Mouse (Mus musculus) heart, adult 2 months (tissue): ENCODE results near the gene Abr. TPM values are rescaled to one million over a fixed set of nuclear protein-coding genes. Genes with fewer than 3 reads are reported as not detected.

Experiments
- DNase-seq, 2 experiments: peaks; one replicate each; pipeline ENCODE4 v3.0.0; 2021
- H3K27ac ChIP-seq: fragments of 200-600 bp; 2 replicates; pipeline ENCODE4 v1.8.1; 2022
- H3K27me3 ChIP-seq: fragments of 200-500 bp; 2 replicates; pipeline ENCODE4 v1.6.1; 2012; ENCODE audit warnings: mild to moderate bottlenecking, low read length, inconsistent platforms, mixed read lengths; ENCODE audit not compliant: control insufficient read depth, insufficient read depth
- H3K36me3 ChIP-seq: fragments of 200-500 bp; 2 replicates; pipeline ENCODE4 v1.6.1; 2012; ENCODE audit warnings: low read length, inconsistent platforms; ENCODE audit not compliant: control insufficient read depth, insufficient read depth
- H3K4me1 ChIP-seq: fragments of 200-500 bp; 2 replicates; pipeline ENCODE4 v1.6.1; 2011; ENCODE audit warnings: low read length; ENCODE audit not compliant: control insufficient read depth, insufficient read depth
- H3K4me3 ChIP-seq: fragments of 200-600 bp; 2 replicates; pipeline ENCODE4 v1.8.1; 2022
- H3K79me2 ChIP-seq: fragments of 200-500 bp; replicated peaks from 2 replicates; pipeline ENCODE4 v1.6.1; 2012; ENCODE audit warnings: mild to moderate bottlenecking, inconsistent platforms, low read length, moderate library complexity, mixed read lengths; ENCODE audit not compliant: control insufficient read depth, insufficient read depth
- H3K9ac ChIP-seq: fragments of 200-500 bp; 2 replicates; pipeline ENCODE4 v1.6.1; 2012; ENCODE audit warnings: low read depth, mild to moderate bottlenecking, control low read depth, inconsistent platforms, low read length, mixed read lengths
- CTCF ChIP-seq: fragments of 200-600 bp; IDR thresholded peaks from 2 replicates; pipeline ENCODE4 v1.8.1; 2022; ENCODE audit warnings: antibody characterized with exemption, mild to moderate bottlenecking, moderate library complexity
- EP300 ChIP-seq: fragments of 200-500 bp; IDR thresholded peaks from 2 replicates; pipeline ENCODE4 v1.6.1; 2011; ENCODE audit warnings: low read depth, low read length, control low read depth; ENCODE audit not compliant: insufficient read depth
- POLR2A ChIP-seq: fragments of 200-500 bp; IDR thresholded peaks from 2 replicates; pipeline ENCODE4 v1.6.1; 2011; ENCODE audit warnings: mild to moderate bottlenecking, low read depth, low read length, control low read depth; ENCODE audit not compliant: insufficient read depth
- WGBS: fragments of 180-500 bp; shearing (Covaris S2); methylation state at CpG from one replicate; pipeline ENCODE4 v1.1.7; 2018; 5-methylcytosine and 5-hydroxymethylcytosine counted together
- intact Hi-C: fragments of 180-260 bp; cut with DNase I; formaldehyde crosslinking; loops from one replicate; pipeline ENCODE4 v1.15.1; 2025
- polyA plus RNA-seq: library from polyadenylated mRNA; depleted of rRNA; stranded (reverse); fragments of >200 nt; gene quantifications from 2 replicates; pipeline ENCODE4 v1.2.3, GENCODE M21; 2012
- total RNA-seq, 2 experiments: library from RNA; stranded (reverse); gene quantifications; 2 replicates each; pipeline ENCODE4 v1.2.3; 2021

Gene Abr
- total and polyA plus RNA-seq, 3 experiments, result 23.4 to 32.2 (median 26.6) TPM

- no peak overlapping the region for H3K4me3 ChIP-seq
- intact Hi-C loops, result no loop called here
These were observed 125.9 kb downstream of the Abr start for GRCm38 (mm10) chr11:76496086-76496771.

DNA sequence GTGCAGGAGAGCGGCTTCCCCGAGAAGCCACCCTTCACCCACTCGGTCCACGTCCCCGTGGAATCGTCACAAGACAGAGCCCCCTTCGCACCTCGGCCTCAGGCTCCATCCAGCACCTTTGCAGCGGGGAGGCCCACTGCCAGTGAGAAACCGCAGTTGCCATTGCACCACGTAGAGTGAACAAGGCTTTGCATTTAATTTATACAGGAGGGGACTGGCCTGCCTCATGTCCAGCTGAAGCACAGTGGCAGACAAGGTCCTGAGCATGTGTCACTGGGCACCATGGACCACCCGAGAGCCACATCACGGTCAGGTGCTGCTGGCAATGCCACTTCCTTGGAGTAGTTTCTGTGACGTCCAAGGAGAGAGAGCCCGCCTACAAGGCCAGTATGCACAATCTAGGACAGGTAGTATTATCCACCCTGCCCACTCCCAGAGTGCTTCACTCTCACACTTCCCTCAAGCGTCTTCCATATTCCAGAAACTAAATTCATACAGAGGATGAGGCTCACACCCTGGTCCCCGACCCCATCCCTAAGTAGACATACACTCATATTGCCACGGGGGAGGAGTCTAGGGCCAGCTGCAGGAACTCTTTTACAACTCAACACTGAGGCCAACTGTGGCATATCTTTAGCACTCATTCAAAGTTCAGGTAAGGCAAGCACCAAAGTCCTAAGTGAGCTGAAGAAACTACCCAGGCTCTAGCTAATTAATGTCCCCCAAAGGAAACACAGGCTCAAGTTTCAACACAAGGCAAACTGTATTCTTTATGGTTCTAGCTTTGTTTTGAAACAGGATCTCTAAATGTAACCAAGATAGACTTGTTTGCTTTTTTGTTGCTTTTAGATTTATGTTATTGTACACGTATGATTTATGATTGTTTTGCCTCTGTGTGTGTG lies 126.7 kb downstream of the Abr start:
- Histone ChIP-seq H3K36me3 (no peaks in the 10 kb centered on the region), H3K9ac (peak overlapping the region; percentile 90), H3K27me3 (no peaks in the 10 kb centered on the region), H3K79me2 (no peaks in the 10 kb centered on the region), H3K4me3 (peak overlapping the region; percentile 80), H3K4me1 (peaks cover 43% of the 10 kb centered on the region), H3K27ac (peak overlapping the region; percentile 99)
- intact Hi-C loops, result loop anchor here (1.0 kb wide), 1 partner anchor 39 kb away; no protein-coding TSS in a partner anchor
- 17% methylated on average over 19 of the region's 19 CpGs for WGBS
- DNase-seq, result no peak
- TF ChIP-seq CTCF (no peak), EP300 (no peak), POLR2A (no peak)

More at GRCm38 (mm10) chr11:76496086-76496771, 125.9 kb downstream of the Abr start:
- no peaks in the 10 kb centered on the region for H3K79me2 ChIP-seq
- peaks cover 39% of the 10 kb centered on the region for H3K4me1 ChIP-seq
- peak in 1 of 2 experiments; percentile 52 for DNase-seq
- 83% methylated on average over 6 of the region's 6 CpGs for WGBS
- no peaks in the 10 kb centered on the region for H3K27me3 ChIP-seq
- no peak overlapping the region for H3K9ac ChIP-seq
- H3K27ac ChIP-seq, result peak overlapping the region; percentile 11; the same call in 1 of the 2 replicates
- no peaks in the 10 kb centered on the region for H3K36me3 ChIP-seq
- TF ChIP-seq EP300, result peak; percentile 42; the same call in 1 of the 2 replicates
- TF ChIP-seq CTCF, result peak; percentile 69
- TF ChIP-seq POLR2A, result no peak

DNA sequence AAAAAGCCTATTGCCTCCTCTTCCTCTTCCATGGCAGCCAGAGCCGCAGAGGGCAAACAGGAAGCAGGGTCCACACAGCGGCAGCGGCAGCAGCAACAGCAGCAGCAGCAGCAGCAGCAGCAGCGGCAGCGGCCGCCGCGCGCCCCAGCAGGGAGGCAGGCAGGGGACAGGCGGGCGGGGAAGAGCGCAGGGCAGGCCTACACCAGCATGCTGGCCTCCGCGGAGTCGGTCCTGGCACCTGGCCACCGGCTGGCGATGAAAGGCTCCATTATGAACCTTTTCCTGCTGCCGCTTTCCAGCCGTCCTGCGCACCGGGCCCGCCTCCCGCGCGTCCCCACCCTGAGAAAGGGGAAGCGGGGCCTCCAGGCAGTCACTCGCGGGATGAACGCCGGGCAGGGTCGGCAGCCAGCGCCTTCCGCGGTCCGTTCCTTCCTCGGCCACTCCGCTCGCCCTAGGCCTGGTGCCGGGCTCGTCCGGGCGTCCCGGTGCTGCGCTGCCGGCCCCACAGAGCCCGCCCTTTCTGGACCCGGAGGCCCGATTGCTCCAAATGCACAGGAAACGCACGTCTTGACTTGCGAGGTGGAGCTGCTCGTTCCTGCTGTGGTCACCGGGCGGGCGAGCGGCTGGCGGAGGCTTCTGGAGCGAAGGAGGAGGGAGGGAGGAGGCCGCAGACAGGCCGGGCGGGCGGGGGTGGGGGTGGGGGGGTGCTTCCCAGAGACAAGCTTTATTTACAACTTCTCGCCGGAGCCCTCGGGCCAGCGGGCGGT lies 127.6 kb downstream of the Abr start:
- 0 out of 2 replicates have a peak, but pooled peaks cover under 1% of the 10 kb centered on the region for H3K79me2 ChIP-seq
- peaks cover 46% of the 10 kb centered on the region for H3K4me1 ChIP-seq
- H3K27me3 ChIP-seq, result no peaks in the 10 kb centered on the region
- intact Hi-C loops, result loop anchor here (1.0 kb wide), 1 partner anchor 38 kb away; no protein-coding TSS in a partner anchor
- H3K9ac ChIP-seq, result peak overlapping the region; percentile 90
- TF ChIP-seq EP300, result peak; percentile 40; the same call in 1 of the 2 replicates
- no peak for TF ChIP-seq CTCF
- peak; percentile 76 for TF ChIP-seq POLR2A
- peak; percentile 91 to 92 for DNase-seq
- H3K27ac ChIP-seq, result peak overlapping the region; percentile 99
- under 1% methylated on average over 64 of the region's 67 CpGs for WGBS
- peaks cover 2% of the 10 kb centered on the region; the same call in 1 of the 2 replicates for H3K36me3 ChIP-seq
- H3K4me3 ChIP-seq, result peak overlapping the region; percentile 80

- 7% methylated on average over 6 of the region's 6 CpGs for WGBS
- H3K79me2 ChIP-seq, result peaks cover 2% of the 10 kb centered on the region; the same call in 1 of the 2 replicates
- peaks cover 2% of the 10 kb centered on the region; the same call in 1 of the 2 replicates for H3K36me3 ChIP-seq
- TF ChIP-seq POLR2A (0 out of 2 replicates have a peak, but pooled peaks have one; percentile 14), CTCF (no peak)
- intact Hi-C loops, result no loop called here
- peak overlapping the region; percentile 99 for H3K27ac ChIP-seq
- H3K9ac ChIP-seq, result peak overlapping the region; percentile 88
- peak overlapping the region; percentile 80 for H3K4me3 ChIP-seq
- no peaks in the 10 kb centered on the region for H3K27me3 ChIP-seq
- peak in 1 of 2 experiments; percentile 39 for DNase-seq
- H3K4me1 ChIP-seq, result peaks cover 46% of the 10 kb centered on the region
These were observed 128.3 kb downstream of the Abr start for GRCm38 (mm10) chr11:76493811-76494274.

DNA sequence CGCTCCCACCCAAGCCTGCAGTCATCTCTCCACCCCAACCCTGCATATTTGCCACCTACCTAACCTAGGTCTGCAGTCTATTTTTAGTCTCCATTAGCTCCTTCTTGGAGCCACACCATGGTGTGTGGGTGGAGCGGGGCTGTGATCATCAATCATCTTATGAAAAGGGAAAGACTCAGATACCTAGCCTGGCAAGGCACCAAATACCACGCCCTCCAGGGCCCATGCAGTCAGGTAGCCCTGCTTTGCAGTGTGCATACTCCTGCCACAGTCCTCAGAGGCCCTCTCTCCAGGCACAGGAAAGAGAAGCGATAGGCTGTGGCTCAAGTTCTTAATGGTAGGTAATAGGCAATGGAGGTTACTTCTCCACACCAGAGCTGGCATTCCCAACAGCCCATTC lies 128.9 kb downstream of the Abr start:
- Histone ChIP-seq H3K4me1 (peaks cover 42% of the 10 kb centered on the region), H3K4me3 (peak overlapping the region; percentile 80), H3K27ac (peak overlapping the region; percentile 99), H3K36me3 (peaks cover 2% of the 10 kb centered on the region; the same call in 1 of the 2 replicates), H3K9ac (no peak overlapping the region; the same call in none of the 2 replicates), H3K27me3 (no peaks in the 10 kb centered on the region), H3K79me2 (peaks cover 2% of the 10 kb centered on the region; the same call in 1 of the 2 replicates)
- TF ChIP-seq EP300, result no peak
- TF ChIP-seq POLR2A, result no peak
- DNase-seq, result no peak
- WGBS, result 47% methylated on average over 4 of the region's 4 CpGs
- intact Hi-C loops, result no loop called here
